Mouse (Mus musculus) testis, postnatal 10 days (tissue): ENCODE data around the gene Ptprh.
"Not testable (repeated sequence)": the region's sequence is repeated elsewhere in the genome, so short reads cannot be mapped to it uniquely, and the experiment has no call there.

Experiments used
- DNase-seq: peaks from one replicate; pipeline ENCODE4 v3.0.0; 2021; ENCODE audit warnings: low spot score

The Ptprh gene

GRCm38 (mm10) chr7:4602969-4603368, 872 bp downstream of the Ptprh start:
- no peak for DNase-seq

DNA sequence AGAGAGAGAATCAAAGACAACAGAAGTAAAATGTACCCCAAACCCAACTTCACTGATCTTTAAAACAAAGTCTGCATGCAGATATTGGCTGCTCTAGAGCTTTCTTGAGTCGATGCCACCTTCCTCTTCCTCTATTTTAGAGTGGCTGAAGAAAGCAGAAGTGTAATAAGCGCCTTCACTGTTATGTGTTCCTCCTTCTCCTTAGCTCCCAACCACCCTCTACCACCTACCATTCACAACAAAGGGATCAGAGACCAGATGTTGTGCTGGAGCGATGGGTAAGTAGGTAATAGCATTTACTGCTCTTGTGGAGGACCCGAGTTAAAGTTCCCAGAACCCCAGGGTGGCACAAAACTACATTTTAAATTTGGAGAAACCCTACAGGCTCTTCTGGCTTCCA, 6.8 kb downstream of the Ptprh start:
- DNase-seq, result not testable (repeated sequence)

GRCm38 (mm10) chr7:4581481-4581880, 22.4 kb downstream of the Ptprh start:
- not testable (repeated sequence) for DNase-seq

GRCm38 (mm10) chr7:4572361-4572760, 31.5 kb downstream of the Ptprh start:
- not testable (repeated sequence) for DNase-seq

DNA sequence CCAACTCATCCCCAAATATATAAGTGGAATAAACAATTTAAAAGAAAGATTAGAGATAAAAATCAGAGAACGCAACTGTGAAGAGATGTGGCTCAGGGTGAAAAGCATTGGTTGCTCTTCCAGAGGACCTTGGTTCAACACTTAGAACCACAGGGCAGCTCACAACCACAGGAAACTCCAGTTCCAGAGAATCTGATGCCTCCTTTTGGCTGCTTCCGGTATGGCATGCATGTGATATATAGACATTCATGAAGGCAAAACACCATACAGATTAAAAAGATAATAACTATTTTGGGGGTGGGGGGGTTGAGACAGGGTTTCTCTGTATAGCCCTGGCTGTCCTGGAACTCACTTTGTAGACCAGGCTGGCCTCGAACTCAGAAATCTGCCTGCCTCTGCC, 41.2 kb downstream of the Ptprh start:
- DNase-seq, result peak; percentile 40

DNA sequence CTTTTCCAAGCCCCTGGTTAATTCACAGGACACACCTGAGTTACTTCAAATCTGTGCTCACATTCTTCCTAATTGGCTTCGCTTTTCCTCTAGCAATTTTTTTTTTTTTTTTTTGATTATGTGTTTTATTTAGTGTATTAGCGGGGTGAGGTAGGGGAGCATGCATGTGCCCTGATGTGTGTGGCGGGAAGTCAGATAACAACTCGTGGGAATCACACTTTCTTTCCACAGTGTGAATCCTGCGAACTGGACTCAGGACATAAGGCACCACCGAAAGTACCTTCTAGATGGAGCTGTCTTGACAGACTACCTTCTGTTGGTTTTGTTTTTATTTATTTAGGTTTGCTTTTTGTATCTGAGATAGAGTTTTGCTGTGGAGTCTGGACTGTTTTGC, 46.7 kb downstream of the Ptprh start:
- DNase-seq, result no peak

DNA sequence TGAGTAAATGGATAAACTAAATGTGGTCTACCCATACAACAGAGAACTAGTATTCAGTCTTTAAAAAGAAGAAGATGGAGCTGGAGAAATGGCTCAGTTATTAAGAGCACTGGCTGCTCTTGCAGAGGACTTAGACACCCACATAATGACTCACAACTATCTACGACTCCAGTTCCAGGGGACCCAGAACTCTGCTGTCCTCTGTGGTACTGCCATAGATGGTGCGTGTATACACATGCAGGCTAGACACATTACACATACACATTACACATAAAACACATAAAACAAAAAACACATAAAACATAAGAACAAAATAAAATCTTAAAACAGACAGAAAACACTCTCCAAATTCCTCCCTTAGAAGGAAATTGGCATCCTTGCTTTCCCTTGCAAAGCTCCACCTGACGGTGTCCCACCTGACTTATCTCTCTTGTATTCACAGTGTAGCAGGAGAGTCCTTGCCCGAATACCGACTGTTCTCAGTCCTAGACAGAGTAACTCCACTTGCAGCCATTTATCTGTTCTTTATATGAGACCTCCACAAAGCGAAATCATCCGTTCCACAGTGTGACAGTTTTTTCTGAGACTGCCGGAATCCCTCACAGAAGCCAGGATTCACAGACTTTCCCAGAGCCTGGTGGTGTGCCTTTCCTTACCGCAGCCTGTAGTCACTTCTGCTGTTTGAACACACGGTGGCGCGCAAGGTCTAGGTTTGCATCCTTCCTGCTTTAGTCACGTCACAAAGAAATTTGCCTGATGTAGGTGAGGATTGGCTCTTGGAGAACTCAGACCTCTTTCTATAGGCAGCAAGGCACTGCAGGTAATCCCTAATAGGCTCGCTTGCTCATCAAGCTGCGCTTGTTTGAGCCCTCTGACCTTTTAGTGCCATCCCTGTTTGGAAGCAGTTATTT, 47.3 kb downstream of the Ptprh start:
- DNase-seq, result peak; percentile 87

DNA sequence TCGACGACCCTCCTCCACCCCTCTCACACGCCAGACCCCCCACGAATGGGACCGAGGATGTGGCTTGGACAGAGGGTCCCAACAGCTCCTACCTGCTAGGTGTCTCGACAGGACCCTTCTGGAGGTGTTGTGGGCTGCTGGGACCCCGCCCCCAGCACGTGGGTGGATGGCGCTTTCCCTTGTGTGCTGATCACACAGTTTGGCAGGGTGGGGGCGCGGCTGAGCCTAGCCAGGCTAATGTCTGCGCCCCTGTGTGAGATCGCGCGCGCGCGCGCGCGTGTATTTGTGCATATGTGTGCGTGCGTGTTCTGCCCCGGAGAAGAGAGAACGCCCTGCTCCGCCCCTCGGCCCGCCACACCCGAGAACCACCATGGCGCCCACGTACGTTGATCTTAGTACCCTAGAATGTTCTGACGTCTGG, 56.6 kb downstream of the Ptprh start, which contains the start of gene Syt5:
Gene Syt5 (minus strand): TSS at position 321 of the 421 bp plus-strand sequence.
- peak; percentile 51 for DNase-seq

DNA sequence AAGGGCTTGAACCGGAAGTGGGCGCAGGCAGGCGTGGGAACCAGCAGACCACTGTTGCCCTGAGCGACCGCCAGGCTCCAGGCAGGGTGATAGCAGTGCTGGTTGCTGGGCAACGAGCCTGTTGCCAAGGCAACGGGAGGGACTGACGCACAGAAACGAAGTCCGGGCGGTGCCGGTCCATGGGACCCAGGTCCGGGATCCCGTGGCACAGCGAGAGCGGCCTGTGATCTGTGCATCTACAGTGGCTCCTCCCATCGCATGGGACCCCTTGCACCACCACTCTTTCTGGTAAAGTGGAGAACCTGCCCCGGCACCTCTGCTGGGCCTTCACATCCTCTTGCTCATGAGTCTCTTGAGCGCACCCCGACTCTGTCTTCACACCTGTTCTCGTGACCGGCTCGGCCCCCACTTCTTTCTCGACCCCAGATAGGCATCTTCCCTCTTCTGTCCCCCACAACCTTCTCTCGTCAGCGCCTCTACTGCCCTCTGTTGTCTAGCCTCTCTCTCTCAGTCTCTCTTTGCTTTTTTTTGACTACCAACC, 57.2 kb downstream of the Ptprh start:
- DNase-seq, result peak; percentile 86

DNA sequence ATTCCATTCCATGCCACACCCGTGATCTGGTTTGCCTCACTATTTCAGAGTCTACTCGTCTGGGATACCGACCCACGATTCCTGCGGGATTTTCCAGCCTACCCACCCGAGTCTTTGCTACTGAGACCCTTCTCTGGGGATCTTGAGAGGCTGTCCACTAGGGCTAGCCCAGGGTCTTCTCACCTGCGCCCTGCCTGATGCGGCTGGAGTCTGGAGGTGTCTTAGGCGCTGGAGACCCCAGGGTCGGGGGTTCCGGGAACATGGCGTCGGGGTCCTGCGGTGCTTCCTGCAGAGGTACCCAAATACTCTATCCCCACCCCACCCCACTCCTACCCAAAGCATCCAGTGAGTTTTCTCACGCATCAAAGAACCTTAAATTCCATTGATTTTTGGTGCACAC, 57.8 kb downstream of the Ptprh start:
- no peak for DNase-seq

DNA sequence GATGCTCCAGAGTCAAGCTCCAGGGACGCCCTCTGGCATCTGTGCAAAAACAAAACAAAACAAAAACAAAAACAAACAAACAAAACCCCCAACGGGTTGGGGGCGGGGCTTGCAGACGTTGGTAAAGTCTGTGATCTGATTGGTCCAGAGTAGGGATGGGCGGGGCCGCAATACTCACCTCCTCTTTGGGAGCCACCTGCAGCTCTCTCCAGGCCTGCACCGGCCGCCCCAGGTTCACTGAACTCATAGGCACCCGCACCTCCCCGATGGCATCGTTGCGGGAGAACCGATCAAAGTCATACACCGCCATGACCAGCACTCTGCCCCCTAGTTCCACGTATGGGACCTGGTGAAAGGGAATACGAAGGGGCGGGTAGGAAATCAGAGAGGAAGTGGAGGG, 61.8 kb downstream of the Ptprh start:
- peak; percentile 57 for DNase-seq

GRCm38 (mm10) chr7:4541344-4541743, 62.5 kb downstream of the Ptprh start:
- no peak for DNase-seq

GRCm38 (mm10) chr7:4539019-4539418, 64.8 kb downstream of the Ptprh start:
- DNase-seq, result no peak

GRCm38 (mm10) chr7:4537181-4537580, 66.7 kb downstream of the Ptprh start:
- no peak for DNase-seq

- no peak for DNase-seq
Measured at GRCm38 (mm10) chr7:4536369-4536768, 67.5 kb downstream of the Ptprh start.

DNA sequence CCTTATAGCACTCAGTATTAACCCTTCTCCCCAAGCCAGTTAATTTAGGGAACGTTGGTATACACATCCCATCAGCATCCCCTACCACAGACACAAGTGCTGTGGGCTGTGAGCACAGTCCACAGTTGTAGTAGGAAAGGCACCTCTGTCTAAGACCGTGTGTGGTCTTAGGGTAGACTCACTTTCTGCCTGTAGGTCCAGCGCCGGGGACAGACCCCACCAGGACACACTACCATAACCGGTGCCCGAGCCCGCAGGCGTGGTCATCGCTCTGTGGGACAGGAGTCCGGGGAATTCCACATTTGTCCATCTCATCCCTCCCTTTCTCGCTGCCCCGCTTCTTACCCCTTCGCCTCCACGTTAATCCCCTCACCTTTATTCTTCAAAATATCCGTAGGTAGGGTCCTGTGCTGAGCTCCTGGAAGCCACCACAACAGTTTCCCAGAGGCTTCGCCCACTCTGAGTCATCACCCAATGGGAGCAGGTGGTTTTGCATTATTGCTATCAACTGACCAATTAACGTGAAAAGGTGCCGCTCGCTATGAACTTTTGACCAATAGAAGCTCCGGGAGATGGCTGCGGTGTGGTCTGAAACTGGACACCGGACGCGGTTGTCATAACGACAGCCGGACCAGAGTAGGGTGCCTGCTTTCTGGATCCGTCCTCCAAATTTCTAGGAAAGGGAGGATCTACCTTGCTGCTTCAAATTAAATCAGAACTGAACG, 71.7 kb downstream of the Ptprh start, which contains the start of gene Dnaaf3:
Gene Dnaaf3 (minus strand): TSS at position 449 of the 725 bp plus-strand sequence.
- DNase-seq, result peak; percentile 78

- not testable (repeated sequence) for DNase-seq
Measured at GRCm38 (mm10) chr7:4530166-4530565, 73.7 kb downstream of the Ptprh start.

- DNase-seq, result no peak
Measured at GRCm38 (mm10) chr7:4527302-4527689, 76.5 kb downstream of the Ptprh start.

DNA sequence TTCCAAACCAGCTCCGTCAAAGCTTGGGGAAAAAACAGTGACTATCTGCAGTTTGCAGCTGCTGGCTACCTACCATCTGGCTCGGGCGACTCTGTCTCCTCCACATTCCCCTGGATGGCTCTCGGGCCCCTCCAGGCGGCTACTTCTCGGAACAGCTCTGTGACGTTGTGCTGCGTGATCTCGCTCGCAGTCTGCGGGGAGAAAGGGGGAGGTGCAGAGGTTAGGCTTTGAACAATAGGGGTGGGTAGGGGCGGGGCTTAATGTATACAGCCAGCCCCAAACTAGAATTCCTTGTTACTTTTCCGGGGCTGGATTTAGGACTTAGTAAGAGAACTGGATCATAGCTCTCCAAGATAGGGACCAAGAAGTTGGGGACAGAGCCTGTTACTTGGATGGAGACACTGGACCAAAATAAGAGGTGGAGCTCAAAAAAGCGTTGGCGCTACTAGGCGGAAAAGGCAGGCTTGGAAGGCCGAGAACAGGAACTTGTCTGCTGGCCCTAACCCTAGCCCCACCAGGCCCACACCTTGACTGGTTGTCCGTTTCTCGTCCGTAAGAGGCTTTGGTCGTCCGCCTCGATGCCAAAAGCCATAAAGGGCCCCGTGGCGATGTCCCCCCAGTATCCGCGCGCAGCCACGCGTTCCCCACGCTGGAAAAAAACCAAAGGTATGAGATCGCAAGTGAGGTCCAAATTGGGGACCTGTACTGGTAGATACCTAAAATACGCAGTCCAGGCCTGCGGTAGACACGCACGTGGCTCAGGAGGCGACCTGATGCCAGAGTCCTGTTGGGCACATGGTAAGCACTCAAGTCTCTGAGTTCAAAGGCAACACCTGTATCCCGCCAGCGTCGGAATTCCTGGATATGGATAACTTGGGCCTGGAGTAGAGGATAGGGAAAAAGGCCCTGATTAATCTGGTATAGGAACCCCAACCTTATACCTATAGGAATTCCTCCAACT, 77.2 kb downstream of the Ptprh start:
- peak; percentile 91 for DNase-seq

- not testable (repeated sequence) for DNase-seq
Measured at GRCm38 (mm10) chr7:4524212-4524922, 79.5 kb downstream of the Ptprh start, which contains the start of gene Tnni3. Gene Tnni3 (minus strand): TSS chr7:4524229.
